Mouse (Mus musculus) ES-Bruce4 (cell line): ENCODE results near the gene Cyp2d10.

Experiments used
- CTCF ChIP-seq: IDR thresholded peaks from one replicate; pipeline ENCODE4 v1.8.1; 2011; ENCODE audit warnings: low read depth, low read length
- POLR2A ChIP-seq: IDR thresholded peaks from one replicate; pipeline ENCODE4 v1.8.1; 2011; ENCODE audit warnings: low read length; ENCODE audit not compliant: insufficient read depth

DNA sequence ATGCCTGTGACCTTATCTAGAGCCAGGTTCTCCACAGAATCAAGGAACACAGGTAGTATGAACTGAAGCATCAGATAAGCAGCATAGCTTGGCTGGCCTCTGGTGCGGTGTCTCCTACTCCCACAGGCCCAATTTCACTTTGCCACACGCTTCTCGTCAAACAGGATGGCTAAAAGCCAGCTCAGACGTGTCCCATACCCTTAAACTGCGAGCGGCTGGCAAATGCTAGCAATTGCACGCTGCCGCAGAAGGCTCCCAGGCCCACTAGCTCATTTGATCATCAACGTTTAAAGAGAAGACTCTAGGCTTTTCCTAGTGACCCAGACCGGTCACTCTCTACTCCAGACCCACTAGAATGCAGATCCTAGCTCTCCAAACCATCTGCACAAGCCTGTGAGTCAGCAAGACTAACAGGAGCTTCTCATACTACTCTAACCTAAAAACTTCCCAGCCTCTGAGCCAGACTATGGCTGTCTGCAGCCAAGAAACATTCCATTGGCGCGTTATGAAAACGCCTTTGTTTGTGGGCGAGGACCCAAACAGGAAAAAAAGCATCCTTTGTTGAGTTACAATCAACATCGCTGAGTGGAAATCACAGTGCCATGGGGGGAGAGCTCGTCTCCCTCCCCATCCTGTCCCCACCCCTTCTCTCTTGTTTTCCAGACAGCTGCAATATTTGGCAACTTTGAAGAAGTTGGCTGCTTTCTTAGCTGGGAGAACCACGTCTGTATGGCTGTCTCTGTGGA is 30.4 kb downstream of the Cyp2d10 start:
- TF ChIP-seq CTCF (no peak), POLR2A (no peak)
